Mouse (Mus musculus) heart, embryonic 11.5 days (tissue): ENCODE data around the gene Cux1. TPM values are rescaled to one million over a fixed set of nuclear protein-coding genes. Genes with fewer than 3 reads are reported as not detected.

Experiments used
- ATAC-seq: fragments of 200-750 bp; cut with Nextera tagmentation; replicated peaks from 2 replicates; pipeline ENCODE4 v1.8.0; 2017; ENCODE audit warnings: moderate library complexity; ENCODE audit not compliant: insufficient number of reproducible peaks, low FRiP score, low TSS enrichment
- H3K27ac ChIP-seq: fragments of 300-500 bp; sonication (generic); 2 replicates; pipeline ENCODE4 v1.5.1; 2014; ENCODE audit warnings: mild to moderate bottlenecking, low read depth, low read length
- H3K27me3 ChIP-seq: fragments of 300-500 bp; sonication (generic); 2 replicates; pipeline ENCODE4 v1.6.1; 2014; ENCODE audit warnings: mild to moderate bottlenecking, low read length, mixed read lengths; ENCODE audit not compliant: control insufficient read depth, insufficient read depth
- H3K36me3 ChIP-seq: fragments of 300-500 bp; sonication (generic); 2 replicates; pipeline ENCODE4 v1.6.1; 2014; ENCODE audit warnings: mild to moderate bottlenecking, low read length, moderate library complexity, mixed read lengths; ENCODE audit not compliant: control insufficient read depth, insufficient read depth
- H3K4me1 ChIP-seq: fragments of 300-500 bp; sonication (generic); 2 replicates; pipeline ENCODE4 v1.6.1; 2014; ENCODE audit warnings: low read length; ENCODE audit not compliant: control insufficient read depth, insufficient read depth
- H3K4me2 ChIP-seq: fragments of 300-500 bp; sonication (generic); 2 replicates; pipeline ENCODE4 v1.6.1; 2014; ENCODE audit warnings: mild to moderate bottlenecking, moderate library complexity
- H3K4me3 ChIP-seq: fragments of 300-500 bp; sonication (generic); 2 replicates; pipeline ENCODE4 v1.5.1; 2014; ENCODE audit warnings: low read depth, low read length
- H3K9ac ChIP-seq: fragments of 300-500 bp; sonication (generic); 2 replicates; pipeline ENCODE4 v1.6.1; 2014; ENCODE audit warnings: mild to moderate bottlenecking, low read depth, low read length, moderate library complexity
- H3K9me3 ChIP-seq: fragments of 300-500 bp; sonication (generic); replicated peaks from 2 replicates; pipeline ENCODE4 v1.6.1; 2016; ENCODE audit warnings: low read length; ENCODE audit not compliant: control insufficient read depth
- WGBS: fragments of 180-500 bp; shearing (Covaris S2); extraction: QIAGEN DNeasy Blood & Tissue Kit; methylation state at CpG from one replicate; pipeline ENCODE4 v1.1.7; 2014; ENCODE audit not compliant: insufficient replicate concordance; 5-methylcytosine and 5-hydroxymethylcytosine counted together
- polyA plus RNA-seq: library from polyadenylated mRNA; unstranded; fragments of >200 nt; fragmentation: Nextera tagmentation; extraction: Ambion mirVana; gene quantifications from 2 replicates; pipeline ENCODE4 v1.2.1, GENCODE M21; 2014

The Cux1 gene
- polyA plus RNA-seq, 1 experiment from 2014 or later, result 67.5 TPM

GRCm38 (mm10) chr5:136236611-136237010 is 330.7 kb downstream of the Cux1 start:
- no peak for ATAC-seq
- no peak overlapping the region for H3K4me3 ChIP-seq
- H3K36me3 ChIP-seq, result no peaks in the 10 kb centered on the region
- H3K4me2 ChIP-seq, result no peak overlapping the region
- H3K9me3 ChIP-seq, result no peaks in the 10 kb centered on the region
- H3K4me1 ChIP-seq, result peaks cover 8% of the 10 kb centered on the region
- no peak overlapping the region for H3K9ac ChIP-seq
- WGBS, result 60% methylated on average over 5 of the region's 5 CpGs
- no peak overlapping the region for H3K27ac ChIP-seq
- peaks cover 57% of the 10 kb centered on the region for H3K27me3 ChIP-seq

GRCm38 (mm10) chr5:136230348-136231035 is 336.8 kb downstream of the Cux1 start:
- Histone ChIP-seq H3K9me3 (no peaks in the 10 kb centered on the region), H3K4me1 (0 out of 2 replicates have a peak, but pooled peaks cover 3% of the 10 kb centered on the region), H3K4me3 (no peak overlapping the region), H3K4me2 (no peak overlapping the region), H3K27ac (no peak overlapping the region), H3K36me3 (no peaks in the 10 kb centered on the region), H3K27me3 (peaks cover 30% of the 10 kb centered on the region), H3K9ac (no peak overlapping the region)
- no peak for ATAC-seq
- WGBS, result 56% methylated on average over 4 of the region's 4 CpGs

GRCm38 (mm10) chr5:136226246-136226876 is 340.9 kb downstream of the Cux1 start:
- Histone ChIP-seq H3K27me3 (peaks cover 6% of the 10 kb centered on the region), H3K4me1 (no peaks in the 10 kb centered on the region), H3K9me3 (no peaks in the 10 kb centered on the region), H3K9ac (no peak overlapping the region), H3K4me2 (no peak overlapping the region), H3K4me3 (no peak overlapping the region), H3K27ac (no peak overlapping the region), H3K36me3 (no peaks in the 10 kb centered on the region)
- ATAC-seq, result no peak
- WGBS, result 69% methylated on average over 7 of the region's 7 CpGs

- WGBS, result 75% methylated on average over 12 of the region's 12 CpGs
- Histone ChIP-seq H3K9ac (no peak overlapping the region), H3K36me3 (no peaks in the 10 kb centered on the region), H3K9me3 (no peaks in the 10 kb centered on the region), H3K4me1 (no peaks in the 10 kb centered on the region), H3K27ac (no peak overlapping the region), H3K4me2 (no peak overlapping the region), H3K4me3 (no peak overlapping the region), H3K27me3 (no peaks in the 10 kb centered on the region)
- no peak for ATAC-seq
Measured at GRCm38 (mm10) chr5:136218585-136218984, 348.7 kb downstream of the Cux1 start.

GRCm38 (mm10) chr5:136217932-136218381 is 349.3 kb downstream of the Cux1 start:
- Histone ChIP-seq H3K9me3 (no peaks in the 10 kb centered on the region), H3K4me2 (no peak overlapping the region), H3K27ac (no peak overlapping the region), H3K4me1 (no peaks in the 10 kb centered on the region), H3K9ac (no peak overlapping the region), H3K36me3 (no peaks in the 10 kb centered on the region), H3K27me3 (no peaks in the 10 kb centered on the region), H3K4me3 (no peak overlapping the region)
- no peak for ATAC-seq
- 62% methylated on average over 4 of the region's 4 CpGs for WGBS

GRCm38 (mm10) chr5:136217004-136217665 is 350.2 kb downstream of the Cux1 start:
- Histone ChIP-seq H3K4me3 (no peak overlapping the region), H3K9me3 (no peaks in the 10 kb centered on the region), H3K27ac (no peak overlapping the region), H3K36me3 (no peaks in the 10 kb centered on the region), H3K4me1 (no peaks in the 10 kb centered on the region), H3K9ac (no peak overlapping the region), H3K4me2 (no peak overlapping the region), H3K27me3 (no peaks in the 10 kb centered on the region)
- ATAC-seq, result no peak
- 75% methylated on average over 18 of the region's 18 CpGs for WGBS

- Histone ChIP-seq H3K9ac (no peak overlapping the region), H3K27me3 (no peaks in the 10 kb centered on the region), H3K9me3 (no peaks in the 10 kb centered on the region), H3K4me3 (no peak overlapping the region), H3K4me1 (no peaks in the 10 kb centered on the region), H3K27ac (no peak overlapping the region), H3K4me2 (no peak overlapping the region), H3K36me3 (no peaks in the 10 kb centered on the region)
- 0 out of 2 replicates have a peak, but pooled peaks have one; percentile 39 for ATAC-seq
- WGBS, result 81% methylated on average over 5 of the region's 5 CpGs
Measured at GRCm38 (mm10) chr5:136215958-136216357, 351.3 kb downstream of the Cux1 start.

- H3K4me3 ChIP-seq, result no peak overlapping the region
- no peak overlapping the region for H3K27ac ChIP-seq
- no peak overlapping the region for H3K9ac ChIP-seq
- no peaks in the 10 kb centered on the region for H3K36me3 ChIP-seq
- no peaks in the 10 kb centered on the region for H3K9me3 ChIP-seq
- H3K4me2 ChIP-seq, result no peak overlapping the region
- no peak for ATAC-seq
- 87% methylated on average over 3 of the region's 3 CpGs for WGBS
- H3K4me1 ChIP-seq, result no peaks in the 10 kb centered on the region
- no peaks in the 10 kb centered on the region for H3K27me3 ChIP-seq
Measured at GRCm38 (mm10) chr5:136215211-136215610, 352.1 kb downstream of the Cux1 start.
